8 mouse cellular contexts compared by ENCODE assay signal in the genomic region with DNA sequence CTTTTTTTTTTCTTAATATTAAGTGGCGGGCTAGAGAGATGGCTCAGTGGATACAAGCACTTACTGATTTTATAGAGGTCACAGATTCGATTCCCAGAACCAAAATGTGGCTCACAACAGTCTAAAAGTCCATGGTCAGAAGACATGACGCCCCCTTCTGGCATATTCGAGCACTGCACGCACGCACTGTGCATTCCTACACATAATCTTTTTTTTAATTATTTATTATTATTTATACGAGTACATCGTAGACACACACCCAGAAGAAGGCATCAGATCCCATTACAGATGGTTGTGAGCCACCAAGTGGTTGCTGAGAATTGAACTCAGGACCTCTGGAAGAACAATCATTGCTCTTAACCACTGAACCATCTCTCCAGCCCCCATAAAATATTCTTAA. TPM values are rescaled to one million over a fixed set of nuclear protein-coding genes. Genes with fewer than 3 reads are reported as not detected.
DNase-seq lines count a peak whose midpoint lies in the region; ATAC-seq and TF ChIP-seq lines count a peak whose summit lies in the region.

No protein-coding gene starts in this region.

- H3K27me3 ChIP-seq in liver, adult 2 months (ENCODE audit: control insufficient read depth, insufficient read depth, low read length): no peaks in the 10 kb centered on the region
- no peaks in the 10 kb centered on the region for H3K27me3 ChIP-seq in hindbrain, embryonic 15.5 days
- no peaks in the 10 kb centered on the region for H3K27me3 ChIP-seq in midbrain, embryonic 14.5 days (ENCODE audit: control insufficient read depth, insufficient read depth, low read length)

- no peak for TF ChIP-seq POLR2A in liver, adult 2 months (IDR thresholded peaks at IDR 0.05; ENCODE audit: extremely low read depth, insufficient read depth, low read length)

- no peak for DNase-seq in liver, adult 2 months (ENCODE audit: extremely low read depth, low read depth, low spot score)
- no peak for DNase-seq in liver
- DNase-seq in midbrain, embryonic 14.5 days: no peak
- DNase-seq in gastrocnemius, postnatal 14 days: no peak
- no peak for DNase-seq in urinary bladder, postnatal 25 days (ENCODE audit: low spot score)
- no peak for DNase-seq in right cerebral cortex, adult 18-20 months

- WGBS in liver, adult 2 months: 77% methylated on average over 8 of the region's 8 CpGs
- WGBS in hindbrain, embryonic 15.5 days: 70% methylated on average over 8 of the region's 8 CpGs
- 72% methylated on average over 8 of the region's 8 CpGs for WGBS in midbrain, embryonic 14.5 days

- H3K27ac ChIP-seq in liver, adult 2 months (replicated peaks; ENCODE audit: insufficient read depth, low read depth, low read length): peak overlapping the region; percentile 84
- peak overlapping the region; percentile 92 for H3K27ac ChIP-seq in brown adipose tissue, adult 24 weeks (replicated peaks; ENCODE audit: low read depth, low read length)
- H3K27ac ChIP-seq in hindbrain, embryonic 15.5 days (replicated peaks): peak overlapping the region; percentile 85
- H3K27ac ChIP-seq in midbrain, embryonic 14.5 days (replicated peaks; ENCODE audit: low read depth, low read length): no peak overlapping the region

- no peaks in the 10 kb centered on the region for H3K4me1 ChIP-seq in liver, adult 2 months (ENCODE audit: control insufficient read depth, insufficient read depth, low read length)
- peaks cover 2% of the 10 kb centered on the region; the same call in 1 of the 2 replicates for H3K4me1 ChIP-seq in brown adipose tissue, adult 24 weeks (ENCODE audit: control insufficient read depth, insufficient read depth, insufficient read length, low read length)
- peaks cover 13% of the 10 kb centered on the region for H3K4me1 ChIP-seq in hindbrain, embryonic 15.5 days (replicated peaks)
- H3K4me1 ChIP-seq in midbrain, embryonic 14.5 days (ENCODE audit: control insufficient read depth, insufficient read depth, low read length): 0 out of 2 replicates have a peak, but pooled peaks cover 2% of the 10 kb centered on the region

- H3K36me3 ChIP-seq in liver, adult 2 months (ENCODE audit: control insufficient read depth, insufficient read depth, low read length): no peaks in the 10 kb centered on the region
- no peaks in the 10 kb centered on the region for H3K36me3 ChIP-seq in hindbrain, embryonic 15.5 days
- H3K36me3 ChIP-seq in midbrain, embryonic 14.5 days (ENCODE audit: control insufficient read depth, insufficient read depth, low read length): no peaks in the 10 kb centered on the region

- no peak overlapping the region; the same call in 1 of the 2 replicates for H3K4me3 ChIP-seq in liver, adult 2 months (ENCODE audit: insufficient read depth, low read depth, low read length)
- H3K4me3 ChIP-seq in brown adipose tissue, adult 24 weeks (ENCODE audit: insufficient read depth, low read depth, low read length): peak overlapping the region; percentile 82; the same call in 1 of the 2 replicates
- H3K4me3 ChIP-seq in hindbrain, embryonic 15.5 days: peak overlapping the region; percentile 45
- peak overlapping the region; percentile 47 for H3K4me3 ChIP-seq in midbrain, embryonic 14.5 days (replicated peaks; ENCODE audit: low read depth, low read length)

- H3K9me3 ChIP-seq in hindbrain, embryonic 15.5 days: no peaks in the 10 kb centered on the region
- no peaks in the 10 kb centered on the region for H3K9me3 ChIP-seq in midbrain, embryonic 14.5 days (ENCODE audit: control insufficient read depth, low read length)

- no peaks in the 10 kb centered on the region for H3K79me2 ChIP-seq in liver, adult 2 months (ENCODE audit: control insufficient read depth, insufficient read depth, low read length)

- H3K9ac ChIP-seq in liver, adult 2 months (ENCODE audit: low read depth, low read length): peak overlapping the region; percentile 62; the same call in 1 of the 2 replicates
- H3K9ac ChIP-seq in hindbrain, embryonic 15.5 days: no peak overlapping the region
- no peak overlapping the region for H3K9ac ChIP-seq in midbrain, embryonic 14.5 days (replicated peaks; ENCODE audit: low read length)

- intact Hi-C loops in gastrocnemius, postnatal 14 days (cut with DNase I; ENCODE audit: low total_unique reads): no loop called here

- no peak for ATAC-seq in hindbrain, embryonic 15.5 days (ENCODE audit: low FRiP score, low read depth)
- ATAC-seq in midbrain, embryonic 14.5 days (ENCODE audit: low FRiP score, low TSS enrichment): no peak

- peak; percentile 12; the same call in 1 of the 2 replicates for TF ChIP-seq CTCF in liver, adult 2 months (IDR thresholded peaks at IDR 0.05; ENCODE audit: low read depth, low read length)

- peak overlapping the region; percentile 77 for H3K4me2 ChIP-seq in hindbrain, embryonic 15.5 days
- peak overlapping the region; percentile 80 for H3K4me2 ChIP-seq in midbrain, embryonic 14.5 days (ENCODE audit: low read length)

RNA-seq across cellular contexts. Expression of a gene that starts 3.9 kb away (rescaled TPM):
- total RNA-seq in liver, adult 2 months (2014; rRNA removed): 5.9 and 8.3 TPM in 2 replicates
- 5.5 and 6.4 TPM in 2 replicates for polyA plus RNA-seq in liver, adult 2 months (2012; rRNA removed)
- polyA plus RNA-seq in brown adipose tissue, adult 24 weeks (2012; ENCODE audit: insufficient read depth, insufficient read length, missing spikeins): 4.1 and 6.9 TPM in 2 replicates
- polyA plus RNA-seq in hindbrain, embryonic 15.5 days (2015; fragmentation: Nextera tagmentation; extraction: Ambion mirVana): 14.0 and 15.4 TPM in 2 replicates
- 13.6 and 14.1 TPM in 2 replicates for polyA plus RNA-seq in midbrain, embryonic 14.5 days (2014; fragmentation: Nextera tagmentation; extraction: Ambion mirVana)
- 1 to 10 TPM; 1.6 to 2.9 TPM for total RNA-seq in gastrocnemius, postnatal 14 days (2021)
